Mouse (Mus musculus) heart, adult 2 months (tissue): ENCODE results near the gene Thap8.

Experiments used
- CTCF ChIP-seq: fragments of 200-600 bp; IDR thresholded peaks from 2 replicates; pipeline ENCODE4 v1.8.1; 2022; ENCODE audit warnings: antibody characterized with exemption, mild to moderate bottlenecking, moderate library complexity
- EP300 ChIP-seq: fragments of 200-500 bp; IDR thresholded peaks from 2 replicates; pipeline ENCODE4 v1.6.1; 2011; ENCODE audit warnings: low read depth, low read length, control low read depth; ENCODE audit not compliant: insufficient read depth
- POLR2A ChIP-seq: fragments of 200-500 bp; IDR thresholded peaks from 2 replicates; pipeline ENCODE4 v1.6.1; 2011; ENCODE audit warnings: mild to moderate bottlenecking, low read depth, low read length, control low read depth; ENCODE audit not compliant: insufficient read depth

- TF ChIP-seq CTCF, result no peak
- no peak for TF ChIP-seq POLR2A
- TF ChIP-seq EP300, result no peak
Observed at GRCm38 (mm10) chr7:30334563-30334962, 54.7 kb downstream of the Thap8 start.
